Mouse (Mus musculus): ENCODE results near the gene Sema6c.
A peak's percentile ranks its signal among the peaks of the same experiment; 100 is the strongest.
"Not testable (repeated sequence)": the region's sequence is repeated elsewhere in the genome, so short reads cannot be mapped to it uniquely, and the experiment has no call there.

Sema6c gene

DNA sequence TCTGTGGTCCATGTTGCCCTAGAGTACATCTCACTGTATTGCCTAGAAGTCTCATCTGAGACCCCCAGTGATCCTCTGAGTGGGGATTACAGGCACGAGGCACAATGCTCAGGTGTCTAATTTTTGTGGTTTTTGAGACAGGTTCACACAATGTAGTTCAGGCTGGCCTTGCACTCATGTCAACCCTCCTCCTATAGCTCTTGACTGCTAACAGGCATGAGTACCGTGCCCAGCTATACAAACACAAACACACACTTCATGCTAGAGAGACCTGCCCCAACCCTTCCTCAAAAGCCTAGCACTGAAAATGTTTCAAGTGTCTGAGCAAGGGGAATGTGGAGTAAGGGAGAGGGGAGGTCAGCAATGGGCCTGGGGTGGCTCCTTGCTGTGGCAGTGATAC, 25.8 kb downstream of the Sema6c start:
- no peak for DNase-seq (ENCODE audit: extremely low spot score)

DNA sequence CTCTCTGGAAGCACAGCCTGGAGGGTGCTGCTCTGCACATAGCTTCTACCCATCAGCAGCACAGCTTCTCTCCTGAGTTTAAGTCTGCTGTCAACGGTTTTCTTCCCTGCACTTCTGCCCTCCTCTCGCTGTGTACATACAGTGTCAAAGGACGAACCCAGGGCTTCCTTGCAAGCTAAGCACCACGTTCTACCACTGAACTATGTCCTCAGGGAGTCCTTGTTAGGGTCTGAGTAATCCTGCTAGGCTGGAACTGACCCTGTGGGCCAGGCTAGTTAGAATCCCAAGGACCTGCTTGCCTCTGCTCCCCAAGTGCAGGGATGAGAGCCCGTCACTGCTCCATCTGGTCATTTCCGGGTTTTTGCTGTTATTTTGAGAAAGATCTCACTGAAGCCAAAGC, 26.6 kb downstream of the Sema6c start:
- DNase-seq (ENCODE audit: extremely low spot score), result no peak

- DNase-seq (ENCODE audit: extremely low spot score), result no peak
These were observed 34.5 kb downstream of the Sema6c start for GRCm38 (mm10) chr3:95194721-95195135.

- DNase-seq (ENCODE audit: extremely low spot score), result no peak
These were observed 35.5 kb downstream of the Sema6c start for GRCm38 (mm10) chr3:95195772-95196171.

GRCm38 (mm10) chr3:95199101-95199500, 38.8 kb downstream of the Sema6c start:
- DNase-seq (ENCODE audit: extremely low spot score), result no peak

DNA sequence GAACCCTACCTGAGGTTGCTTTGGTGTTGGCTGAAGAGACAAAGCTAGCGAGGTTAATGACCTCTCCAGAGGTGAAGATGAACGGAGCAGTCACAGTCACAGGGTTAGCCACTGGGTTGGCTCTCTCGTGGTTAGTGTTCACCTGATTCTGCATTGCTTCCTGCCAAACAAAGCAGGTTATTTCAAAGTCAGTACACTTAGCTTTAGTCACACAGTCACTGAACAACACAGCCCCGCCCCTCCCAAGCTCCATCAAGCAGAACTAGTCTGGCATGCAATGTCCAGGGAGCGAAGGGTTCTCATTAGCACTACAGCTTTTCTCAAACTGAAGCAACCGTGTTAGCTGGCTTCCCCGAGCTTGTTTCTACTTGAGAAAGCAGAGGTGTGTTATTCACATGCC, 39.9 kb downstream of the Sema6c start:
- DNase-seq (ENCODE audit: extremely low spot score), result no peak

- no peak for DNase-seq (ENCODE audit: extremely low spot score)
These were observed 40.3 kb downstream of the Sema6c start for GRCm38 (mm10) chr3:95200562-95200961.

GRCm38 (mm10) chr3:95203880-95204279, 43.6 kb downstream of the Sema6c start:
- DNase-seq (ENCODE audit: extremely low spot score), result no peak

DNA sequence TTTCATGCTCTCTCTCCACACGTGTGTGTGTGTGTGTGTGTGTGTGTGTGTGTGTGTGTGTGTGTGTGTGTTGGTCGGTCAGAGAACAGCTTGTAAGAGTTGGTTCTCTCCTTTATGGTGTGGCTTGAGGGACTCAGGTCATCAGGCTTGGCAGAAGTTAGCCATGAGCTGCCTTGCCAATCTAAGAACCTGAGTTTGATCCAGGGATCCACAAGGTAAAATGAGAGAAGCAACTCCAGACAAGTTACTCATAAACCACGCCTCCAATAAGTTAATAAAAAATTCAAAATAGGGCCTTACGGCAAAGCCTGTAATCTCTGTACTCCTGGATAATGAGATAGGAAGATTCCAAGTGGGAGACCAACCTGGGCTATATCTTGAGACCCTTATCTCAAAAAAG, 48.0 kb downstream of the Sema6c start:
- DNase-seq (ENCODE audit: extremely low spot score), result no peak

DNA sequence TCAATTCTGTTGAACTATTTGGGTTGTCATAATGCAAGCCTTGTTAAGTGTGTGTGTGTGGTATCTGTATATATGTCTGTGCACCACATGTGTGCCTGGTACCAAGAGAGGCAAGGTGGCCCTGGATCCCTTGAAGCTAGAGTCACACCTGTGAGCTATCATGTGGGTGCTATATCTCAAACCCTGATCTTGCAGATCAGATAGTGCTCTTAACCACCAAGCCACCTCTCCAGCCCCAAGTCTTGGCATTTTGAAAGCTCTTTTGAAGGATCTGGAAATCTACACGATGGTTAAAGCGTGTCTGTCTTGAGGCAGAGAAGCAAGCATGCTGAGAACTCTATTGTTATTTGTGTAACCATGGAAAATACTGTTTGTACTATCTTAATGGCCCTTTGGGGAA, 50.3 kb downstream of the Sema6c start:
- no peak for DNase-seq (ENCODE audit: extremely low spot score)

DNA sequence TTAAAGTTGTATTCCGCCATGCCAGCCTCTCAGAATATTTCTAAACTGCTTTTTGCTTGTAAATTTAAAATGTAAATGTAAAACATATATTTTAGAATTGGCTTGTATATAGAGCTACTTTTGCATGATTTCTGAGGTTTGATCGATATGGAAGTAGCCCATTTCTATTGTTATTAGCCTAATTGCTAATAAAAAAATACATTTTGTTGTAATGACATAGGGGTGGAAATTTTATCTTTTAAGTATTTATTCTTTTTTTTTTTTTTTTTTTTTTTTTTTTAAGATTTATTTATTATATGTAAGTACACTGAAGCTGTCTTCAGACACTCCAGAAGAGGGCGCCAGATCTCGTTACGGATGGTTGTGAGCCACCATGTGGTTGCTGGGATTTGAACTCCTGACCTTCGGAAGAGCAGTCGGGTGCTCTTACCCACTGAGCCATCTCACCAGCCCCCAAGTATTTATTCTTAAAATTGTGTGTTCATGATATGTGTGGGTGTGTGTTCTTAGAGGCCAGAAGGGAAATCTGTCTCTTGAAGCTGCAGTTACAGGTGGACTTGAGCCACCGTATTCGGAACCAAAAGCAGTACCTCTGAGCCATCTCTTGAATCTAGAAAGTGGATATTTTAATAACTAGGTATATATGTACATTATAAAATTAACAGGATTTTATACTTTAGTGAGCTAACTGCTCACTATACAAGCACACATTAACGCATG, 52.8 kb downstream of the Sema6c start:
- DNase-seq (ENCODE audit: extremely low spot score), result not testable (repeated sequence)

GRCm38 (mm10) chr3:95213609-95213975, 53.3 kb downstream of the Sema6c start:
- DNase-seq (ENCODE audit: extremely low spot score), result no peak

DNA sequence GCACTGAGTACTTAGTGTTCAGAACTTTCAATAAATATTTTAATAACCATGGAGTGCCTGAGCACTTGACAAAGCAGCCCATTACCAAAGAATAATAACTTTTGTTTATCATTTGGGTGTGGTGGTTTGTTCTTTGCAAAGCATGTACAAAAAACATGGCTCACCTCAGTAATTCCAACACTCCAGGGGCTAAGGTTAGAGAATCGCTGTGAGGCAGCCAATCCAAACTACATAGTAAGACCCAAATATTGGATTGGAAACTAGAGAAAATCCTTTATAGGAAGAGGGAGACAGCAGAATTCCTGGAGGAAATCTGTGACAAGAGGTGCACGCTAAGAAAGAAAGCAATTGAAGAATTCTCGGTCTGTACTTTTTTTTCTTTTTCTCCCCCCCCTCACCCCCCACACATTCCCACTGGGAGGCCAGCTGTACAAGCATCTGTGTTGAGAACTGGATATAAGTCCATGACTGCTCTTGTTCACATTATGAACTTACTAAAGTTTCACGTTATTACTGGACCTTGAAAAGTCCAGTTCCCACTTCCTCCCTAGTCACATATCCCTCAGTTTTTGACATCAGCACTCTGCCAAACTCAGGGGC, 56.5 kb downstream of the Sema6c start:
- no peak for DNase-seq (ENCODE audit: extremely low spot score)

- peak; percentile 98 for DNase-seq (ENCODE audit: extremely low spot score)
These were observed 57.2 kb downstream of the Sema6c start, which contains the start of gene Gabpb2 for GRCm38 (mm10) chr3:95217255-95218134. Gene Gabpb2, minus strand, starts transcription at chr3:95217916.

DNA sequence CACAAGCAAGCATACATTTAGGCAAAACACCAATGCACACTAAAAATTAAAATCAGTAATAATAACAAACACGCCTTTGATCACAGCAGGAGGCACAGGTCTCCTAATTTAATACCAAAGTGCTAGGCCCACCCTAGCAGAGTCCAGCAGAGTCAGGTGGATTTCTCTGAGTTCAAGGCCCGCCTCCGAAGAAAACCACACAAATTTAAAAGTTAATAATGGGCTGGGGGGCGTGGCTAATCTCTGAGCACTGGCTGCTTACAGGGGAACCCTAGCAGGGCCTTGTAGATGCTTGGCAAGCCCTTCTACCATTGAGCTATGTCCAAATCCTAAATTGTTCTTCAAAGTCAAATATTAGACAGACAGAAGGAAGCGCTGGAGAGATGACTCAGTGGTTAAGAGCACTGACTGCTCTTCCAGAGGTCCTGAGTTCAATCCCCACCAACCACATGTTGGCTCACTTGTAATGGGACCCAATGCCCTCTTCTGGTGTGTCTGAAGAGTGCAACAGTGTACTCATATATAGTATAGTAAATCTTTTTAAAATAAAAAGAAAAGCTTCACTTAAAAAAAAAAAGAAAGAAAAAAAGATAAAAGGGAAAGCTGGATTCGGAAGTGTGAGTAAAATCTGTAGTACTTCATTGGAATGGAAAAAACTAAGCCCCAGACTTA, 58.3 kb downstream of the Sema6c start:
- DNase-seq (ENCODE audit: extremely low spot score), result no peak

DNA sequence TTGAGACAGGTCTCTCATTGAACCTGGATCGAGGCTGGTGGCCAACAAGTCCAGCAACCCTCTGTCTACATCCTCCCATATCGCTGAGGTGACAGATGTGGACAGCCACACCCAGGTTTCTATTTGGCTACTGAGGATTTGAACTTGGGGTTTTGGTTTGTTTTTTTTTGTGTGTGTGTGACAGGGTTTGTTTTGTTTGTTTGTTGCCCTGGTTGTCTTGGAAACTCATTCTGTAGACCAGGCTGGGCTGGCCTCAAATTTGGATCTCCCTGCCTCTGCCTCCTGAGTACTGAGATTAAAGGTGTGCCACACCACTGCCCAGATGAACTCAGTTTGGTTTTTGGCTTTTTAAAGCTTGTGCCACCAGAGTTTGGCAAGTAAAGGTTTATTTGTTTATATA, 62.8 kb downstream of the Sema6c start:
- no peak for DNase-seq (ENCODE audit: extremely low spot score)

Measured in embryo, embryonic 9.5 days (tissue).